Mouse (Mus musculus): ENCODE data around the gene Ptprcap.
"Not testable (repeated sequence)": the region's sequence is repeated elsewhere in the genome, so short reads cannot be mapped to it uniquely, and the experiment has no call there.

Ptprcap gene

GRCm38 (mm10) chr19:4153232-4153654 is at the start of gene Ptprcap:
Ptprcap (plus strand) TSS chr19:4153604.
- no peak for DNase-seq (ENCODE audit: low spot score)

GRCm38 (mm10) chr19:4103792-4104191 is 49.6 kb upstream of the Ptprcap start:
- no peak for DNase-seq (ENCODE audit: low spot score)

GRCm38 (mm10) chr19:4104675-4105194 is 48.7 kb upstream of the Ptprcap start:
- DNase-seq (ENCODE audit: low spot score) = no peak

- DNase-seq (ENCODE audit: low spot score) = no peak
These were observed 46.8 kb upstream of the Ptprcap start for GRCm38 (mm10) chr19:4106654-4107053.

GRCm38 (mm10) chr19:4108535-4108934 is 44.9 kb upstream of the Ptprcap start:
- DNase-seq (ENCODE audit: low spot score) = no peak

- no peak for DNase-seq (ENCODE audit: low spot score)
These were observed 41.1 kb upstream of the Ptprcap start for GRCm38 (mm10) chr19:4112063-4112960.

- peak; percentile 69 for DNase-seq (ENCODE audit: low spot score)
These were observed 40.1 kb upstream of the Ptprcap start for GRCm38 (mm10) chr19:4113186-4113805.

- no peak for DNase-seq (ENCODE audit: low spot score)
These were observed 39.6 kb upstream of the Ptprcap start for GRCm38 (mm10) chr19:4113806-4114230.

GRCm38 (mm10) chr19:4114551-4114950 is 38.9 kb upstream of the Ptprcap start:
- DNase-seq (ENCODE audit: low spot score) = no peak

GRCm38 (mm10) chr19:4115144-4115543 is 38.3 kb upstream of the Ptprcap start:
- DNase-seq (ENCODE audit: low spot score) = no peak

GRCm38 (mm10) chr19:4115816-4116215 is 37.6 kb upstream of the Ptprcap start:
- no peak for DNase-seq (ENCODE audit: low spot score)

- no peak for DNase-seq (ENCODE audit: low spot score)
These were observed 36.4 kb upstream of the Ptprcap start for GRCm38 (mm10) chr19:4117006-4117405.

GRCm38 (mm10) chr19:4118350-4118749 is 35.1 kb upstream of the Ptprcap start:
- DNase-seq (ENCODE audit: low spot score) = no peak

GRCm38 (mm10) chr19:4119716-4120487 is 33.5 kb upstream of the Ptprcap start:
- no peak for DNase-seq (ENCODE audit: low spot score)

GRCm38 (mm10) chr19:4120496-4120895 is 32.9 kb upstream of the Ptprcap start:
- no peak for DNase-seq (ENCODE audit: low spot score)

GRCm38 (mm10) chr19:4121097-4121805 is 32.2 kb upstream of the Ptprcap start:
- peak; percentile 97 for DNase-seq (ENCODE audit: low spot score)

GRCm38 (mm10) chr19:4121896-4122295 is 31.5 kb upstream of the Ptprcap start:
- DNase-seq (ENCODE audit: low spot score) = not testable (repeated sequence)

- no peak for DNase-seq (ENCODE audit: low spot score)
These were observed 30.7 kb upstream of the Ptprcap start for GRCm38 (mm10) chr19:4122411-4123370.

- no peak for DNase-seq (ENCODE audit: low spot score)
These were observed 29.0 kb upstream of the Ptprcap start for GRCm38 (mm10) chr19:4124432-4124831.

GRCm38 (mm10) chr19:4125268-4125667 is 28.1 kb upstream of the Ptprcap start:
- DNase-seq (ENCODE audit: low spot score) = not testable (repeated sequence)

Measured in urinary bladder, postnatal 25 days (tissue).